Mouse (Mus musculus) liver, adult 2 months (tissue): Measurements from ENCODE around the gene Pifo. TPM values are rescaled to one million over a fixed set of nuclear protein-coding genes. Genes with fewer than 3 reads are reported as not detected.

Experiments used
- DNase-seq: peaks from one replicate; pipeline ENCODE4 v3.0.0-alpha.2; 2011; ENCODE audit warnings: low read depth, low spot score; ENCODE audit errors: extremely low read depth
- H3K27ac ChIP-seq: fragments of 200-500 bp; replicated peaks from 2 replicates; pipeline ENCODE4 v1.5.1; 2012; ENCODE audit warnings: low read depth, mild to moderate bottlenecking, control low read depth, inconsistent platforms, low read length; ENCODE audit not compliant: insufficient read depth
- H3K27me3 ChIP-seq: fragments of 200-500 bp; 2 replicates; pipeline ENCODE4 v1.6.1; 2012; ENCODE audit warnings: mild to moderate bottlenecking, moderate library complexity, low read length, inconsistent platforms; ENCODE audit not compliant: control insufficient read depth, insufficient read depth
- H3K36me3 ChIP-seq: fragments of 200-500 bp; 2 replicates; pipeline ENCODE4 v1.6.1; 2012; ENCODE audit warnings: low read length, inconsistent platforms; ENCODE audit not compliant: control insufficient read depth, insufficient read depth
- H3K4me1 ChIP-seq: fragments of 200-500 bp; 2 replicates; pipeline ENCODE4 v1.6.1; 2011; ENCODE audit warnings: low read length; ENCODE audit not compliant: control insufficient read depth, insufficient read depth
- H3K4me3 ChIP-seq: fragments of 200-500 bp; 2 replicates; pipeline ENCODE4 v1.5.1; 2011; ENCODE audit warnings: low read depth, mild to moderate bottlenecking, control low read depth, low read length, moderate library complexity; ENCODE audit not compliant: insufficient read depth
- H3K79me2 ChIP-seq: fragments of 200-500 bp; 2 replicates; pipeline ENCODE4 v1.6.1; 2012; ENCODE audit warnings: inconsistent platforms, mild to moderate bottlenecking, low read length, moderate library complexity; ENCODE audit not compliant: control insufficient read depth, insufficient read depth
- H3K9ac ChIP-seq: fragments of 200-500 bp; 2 replicates; pipeline ENCODE4 v1.6.1; 2012; ENCODE audit warnings: low read depth, mild to moderate bottlenecking, control low read depth, inconsistent platforms, low read length
- CTCF ChIP-seq: fragments of 200-500 bp; IDR thresholded peaks from 2 replicates; pipeline ENCODE4 v1.5.1; 2011; ENCODE audit warnings: low read depth, low read length, control low read depth
- POLR2A ChIP-seq: fragments of 200-500 bp; IDR thresholded peaks from 2 replicates; pipeline ENCODE4 v1.6.1; 2011; ENCODE audit warnings: low read length, control low read depth; ENCODE audit not compliant: insufficient read depth; ENCODE audit errors: extremely low read depth
- WGBS: fragments of 180-500 bp; shearing (Covaris S2); methylation state at CpG from one replicate; pipeline ENCODE4 v1.1.7; 2018; 5-methylcytosine and 5-hydroxymethylcytosine counted together
- polyA plus RNA-seq: library from polyadenylated mRNA; depleted of rRNA; stranded (reverse); fragments of >200 nt; gene quantifications from 2 replicates; pipeline ENCODE4 v1.2.3, GENCODE M21; 2012; rRNA removed
- total RNA-seq: library from RNA; depleted of rRNA; stranded (reverse); fragments of >200 nt; gene quantifications from 2 replicates; pipeline ENCODE4 v1.2.3, GENCODE M21; 2014; rRNA removed

Pifo gene
- not detected in 2 replicates for total RNA-seq
- not detected in 2 replicates for polyA plus RNA-seq

- Histone ChIP-seq H3K36me3 (no peaks in the 10 kb centered on the region), H3K9ac (no peak within 1 kb of the TSS), H3K27me3 (no peaks in the 10 kb centered on the region), H3K79me2 (no peaks in the 10 kb centered on the region), H3K27ac (no peak within 1 kb of the TSS), H3K4me3 (no peak within 1 kb of the TSS), H3K4me1 (no peaks in the 10 kb centered on the region)
- TF ChIP-seq POLR2A (no peak), CTCF (no peak)
- 82% methylated on average over 2 of the region's 2 CpGs for WGBS
- DNase-seq: no peak
Observed at GRCm38 (mm10) chr3:106014546-106014945, at the start of gene Pifo. Pifo (minus strand) TSS chr3:106014646.

DNA sequence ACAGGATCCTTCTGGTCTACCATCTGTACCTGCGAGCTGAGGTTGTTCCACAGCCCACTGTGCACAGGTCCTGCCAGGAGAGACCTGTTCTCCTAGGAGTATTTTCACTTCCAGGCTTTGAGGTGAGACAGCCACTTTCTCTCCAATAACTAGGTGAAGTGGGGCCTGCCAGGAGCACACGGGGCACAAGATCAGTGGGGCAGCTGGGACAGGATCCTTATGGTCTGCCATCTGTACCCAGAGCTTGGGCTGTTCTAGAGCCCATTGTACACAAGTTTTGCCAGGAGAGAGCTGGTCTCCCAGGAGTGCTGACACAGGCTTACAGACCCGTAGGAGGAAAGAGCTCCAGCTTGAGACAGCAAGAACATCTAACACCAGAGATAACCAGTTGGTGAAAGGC lies 43.5 kb upstream of the Pifo start:
- no peak overlapping the region for H3K9ac ChIP-seq
- no peaks in the 10 kb centered on the region for H3K79me2 ChIP-seq
- H3K36me3 ChIP-seq: no peaks in the 10 kb centered on the region
- no peaks in the 10 kb centered on the region for H3K4me1 ChIP-seq
- H3K27me3 ChIP-seq: no peaks in the 10 kb centered on the region
- H3K27ac ChIP-seq: no peak overlapping the region
- WGBS: 75% methylated on average over 3 of the region's 3 CpGs
- no peak overlapping the region for H3K4me3 ChIP-seq
- TF ChIP-seq CTCF: no peak
- no peak for TF ChIP-seq POLR2A
- no peak for DNase-seq

DNA sequence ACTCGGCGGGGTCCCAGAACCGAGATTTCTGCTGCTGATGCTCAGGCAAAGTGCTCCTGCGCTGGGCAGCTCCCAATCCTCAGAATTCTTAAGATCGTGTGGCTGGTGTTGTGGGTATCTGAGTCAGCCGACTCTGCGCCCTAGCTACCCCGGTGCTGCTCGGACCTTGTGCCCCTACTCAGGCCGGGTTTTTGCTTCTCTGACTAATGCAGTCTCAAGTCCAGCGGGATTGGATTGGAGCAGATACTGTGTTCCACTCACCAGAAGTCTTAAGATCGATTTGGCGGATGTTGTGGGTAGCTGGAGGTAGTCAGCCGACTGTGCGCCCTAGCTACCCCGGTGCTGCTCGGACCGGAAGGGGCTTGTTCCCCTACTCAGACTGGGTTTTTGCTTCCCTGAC lies 37.5 kb upstream of the Pifo start:
- H3K27ac ChIP-seq: no peak overlapping the region
- H3K4me1 ChIP-seq: no peaks in the 10 kb centered on the region
- no peaks in the 10 kb centered on the region for H3K79me2 ChIP-seq
- H3K9ac ChIP-seq: no peak overlapping the region
- no peak for DNase-seq
- no peak overlapping the region for H3K4me3 ChIP-seq
- no peaks in the 10 kb centered on the region for H3K36me3 ChIP-seq
- no peaks in the 10 kb centered on the region for H3K27me3 ChIP-seq
- whole genome bisulfite sequencing: 49% methylated on average over 18 of the region's 18 CpGs
- no peak for TF ChIP-seq CTCF
- TF ChIP-seq POLR2A: no peak

DNA sequence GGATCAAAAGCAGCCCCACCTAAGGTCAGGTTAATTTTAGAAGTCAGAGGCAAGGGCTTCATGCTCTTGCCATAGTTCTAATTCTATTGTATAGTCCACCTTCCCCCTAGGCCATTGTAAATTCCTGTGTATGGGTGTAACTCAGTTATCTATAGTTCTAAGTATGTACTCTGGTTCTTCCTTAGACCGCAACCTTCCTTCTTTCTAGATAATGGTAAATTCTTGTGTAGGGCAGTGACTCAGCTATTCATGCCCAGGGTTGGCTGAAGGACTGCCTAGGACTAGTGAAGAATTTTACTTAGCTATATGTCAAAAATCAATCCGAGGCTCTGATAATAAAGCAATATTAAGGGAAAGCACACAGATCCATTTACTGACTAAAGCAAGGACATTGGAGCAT lies 25.9 kb upstream of the Pifo start:
- no peaks in the 10 kb centered on the region for H3K79me2 ChIP-seq
- no peaks in the 10 kb centered on the region for H3K36me3 ChIP-seq
- TF ChIP-seq CTCF: no peak
- no peak for DNase-seq
- no peak overlapping the region for H3K4me3 ChIP-seq
- H3K9ac ChIP-seq: no peak overlapping the region
- no peak overlapping the region for H3K27ac ChIP-seq
- WGBS: 82% methylated on average over 2 of the region's 2 CpGs
- no peaks in the 10 kb centered on the region for H3K27me3 ChIP-seq
- H3K4me1 ChIP-seq: no peaks in the 10 kb centered on the region

DNA sequence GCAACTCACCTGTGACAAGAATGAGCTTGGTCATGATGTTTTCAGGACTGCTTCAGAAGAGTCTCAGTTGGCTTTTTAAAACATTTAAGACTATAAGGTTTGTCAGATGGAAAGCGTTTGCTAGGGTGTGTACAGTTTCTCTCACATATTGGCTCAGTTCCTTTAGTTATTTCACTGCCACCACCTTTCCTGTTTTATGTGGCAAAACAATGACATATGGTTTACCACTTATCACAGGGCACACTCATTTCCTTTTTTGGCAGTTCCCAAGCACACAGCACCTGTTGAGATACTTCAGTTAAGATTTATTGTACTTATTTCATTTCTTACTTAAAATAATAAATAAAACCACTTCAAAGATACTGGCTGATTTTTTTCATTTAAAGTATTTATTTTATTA lies 18.3 kb upstream of the Pifo start, which contains the start of gene Chil5:
Gene Chil5 (minus strand): TSS at position 34 of the 400 bp plus-strand sequence.
- WGBS: 81% methylated on average over 1 of the region's 1 CpGs
- Histone ChIP-seq H3K4me3 (no peak within 1 kb of the TSS), H3K36me3 (no peaks in the 10 kb centered on the region), H3K4me1 (no peaks in the 10 kb centered on the region), H3K27me3 (no peaks in the 10 kb centered on the region), H3K9ac (no peak within 1 kb of the TSS), H3K79me2 (no peaks in the 10 kb centered on the region), H3K27ac (no peak within 1 kb of the TSS)
- DNase-seq: no peak
- no peak for TF ChIP-seq CTCF

- 80% methylated on average over 2 of the region's 2 CpGs for WGBS
- no peaks in the 10 kb centered on the region for H3K4me1 ChIP-seq
- TF ChIP-seq POLR2A (no peak), CTCF (no peak)
- no peak overlapping the region for H3K27ac ChIP-seq
- no peak overlapping the region for H3K9ac ChIP-seq
- no peak overlapping the region for H3K4me3 ChIP-seq
- H3K27me3 ChIP-seq: no peaks in the 10 kb centered on the region
- H3K36me3 ChIP-seq: no peaks in the 10 kb centered on the region
- no peaks in the 10 kb centered on the region for H3K79me2 ChIP-seq
- no peak for DNase-seq
Observed at GRCm38 (mm10) chr3:106024135-106024534, 9.7 kb upstream of the Pifo start.
